Mouse (Mus musculus) gastrocnemius, postnatal 4 days (tissue): ENCODE results near the gene Olfr839-ps1. TPM values are rescaled to one million over a fixed set of nuclear protein-coding genes. Genes with fewer than 3 reads are reported as not detected.

Experiments
- DNase-seq, 2 experiments: peaks; one replicate each; pipeline ENCODE4 v3.0.0; 2021 to 2022; ENCODE audit warnings: low spot score in 2 of 2, mixed read lengths in 2 of 2
- long read RNA-seq, 2 experiments: library from polyadenylated mRNA; stranded (forward); transcript quantifications; one replicate each; pipeline ENCODE4 v2.0.0; 2021
- total RNA-seq, 2 experiments: library from RNA; stranded (reverse); gene quantifications; 2 replicates each; pipeline ENCODE4 v1.2.3; 2021

Gene Olfr839-ps1
- under 1 TPM; 0.02 to 0.03 TPM for total RNA-seq
- long read RNA-seq, experiment 1: 0 reads
- long read RNA-seq, experiment 2: 0 reads

DNA sequence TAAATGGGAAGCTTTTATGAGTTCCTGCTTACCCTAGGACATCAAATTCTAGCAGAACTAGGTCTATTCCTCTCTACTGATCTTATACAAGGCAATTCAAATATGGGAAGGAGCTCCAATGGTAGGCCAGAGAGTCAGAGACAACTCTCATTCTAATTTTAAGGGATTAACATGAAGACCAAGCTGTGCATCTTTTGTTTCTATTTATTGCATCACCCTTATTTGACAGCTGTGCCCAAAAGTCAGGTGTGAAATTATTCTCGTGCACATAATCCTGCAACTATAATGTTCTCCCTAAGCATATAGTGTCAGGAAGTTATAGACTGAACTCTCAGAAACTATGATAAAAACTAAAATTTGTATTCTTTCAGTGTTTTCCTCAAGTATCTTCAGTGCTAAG is at the start of gene Olfr839-ps1:
Gene Olfr839-ps1 (minus strand): TSS at position 101 of the 400 bp plus-strand sequence.
- DNase-seq: no peak

- DNase-seq: no peak
Observed at GRCm38 (mm10) chr9:19136017-19136416, 41.1 kb downstream of the Olfr839-ps1 start, which contains the start of gene Olfr837. TSS of gene Olfr837 (plus strand) at chr9:19136317.

DNA sequence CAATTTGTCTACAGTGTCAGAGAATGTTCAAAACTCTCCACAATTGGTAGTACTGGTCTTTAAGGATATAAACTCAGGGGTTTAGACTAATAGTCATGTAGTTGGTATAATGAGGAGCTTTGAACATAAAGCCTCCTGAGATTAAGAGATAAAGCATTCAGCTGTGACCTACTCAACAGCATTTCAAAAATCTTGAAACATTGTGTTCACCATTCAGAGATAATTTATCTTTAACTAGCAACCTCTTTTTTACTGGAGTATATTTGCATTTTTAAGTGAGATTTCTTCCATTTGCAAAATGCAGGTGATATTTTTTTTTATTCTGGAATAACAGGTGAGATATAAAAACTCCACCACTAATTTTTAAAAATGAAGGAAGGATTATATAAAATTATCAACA is 57.0 kb downstream of the Olfr839-ps1 start, which contains the start of gene Olfr836:
Gene Olfr836 (plus strand): TSS at position 301 of the 400 bp plus-strand sequence.
- DNase-seq: no peak

Other genes with a start within 250 kb of the Olfr839-ps1 start
- gene Olfr832, start 240.2 kb downstream of the Olfr839-ps1 start, total RNA-seq: not detected
- gene Olfr834, start 189.3 kb downstream of the Olfr839-ps1 start, total RNA-seq: not detected
- not detected for gene Olfr835, start 144.6 kb downstream of the Olfr839-ps1 start, total RNA-seq
- gene Olfr836, start 56.9 kb downstream of the Olfr839-ps1 start, total RNA-seq: not detected
- gene Olfr837, start 41.0 kb downstream of the Olfr839-ps1 start, total RNA-seq: not detected
- not detected for gene Olfr843, start 74.7 kb upstream of the Olfr839-ps1 start, total RNA-seq
- not detected for gene Olfr844, start 139.0 kb upstream of the Olfr839-ps1 start, total RNA-seq
- gene Olfr845, start 159.1 kb upstream of the Olfr839-ps1 start, total RNA-seq: not detected
- not detected for gene Olfr846, start 186.7 kb upstream of the Olfr839-ps1 start, total RNA-seq
- gene Olfr847, start 201.4 kb upstream of the Olfr839-ps1 start, total RNA-seq: not detected